Mouse (Mus musculus): Measurements from ENCODE around the gene Saal1. TPM values are rescaled to one million over a fixed set of nuclear protein-coding genes. Genes with fewer than 3 reads are reported as not detected.
A peak's percentile ranks its signal among the peaks of the same experiment; 100 is the strongest.
"Not testable (repeated sequence)": the region's sequence is repeated elsewhere in the genome, so short reads cannot be mapped to it uniquely, and the experiment has no call there.

Gene Saal1
- polyA plus RNA-seq, 1 experiment = 11.2 TPM

DNA sequence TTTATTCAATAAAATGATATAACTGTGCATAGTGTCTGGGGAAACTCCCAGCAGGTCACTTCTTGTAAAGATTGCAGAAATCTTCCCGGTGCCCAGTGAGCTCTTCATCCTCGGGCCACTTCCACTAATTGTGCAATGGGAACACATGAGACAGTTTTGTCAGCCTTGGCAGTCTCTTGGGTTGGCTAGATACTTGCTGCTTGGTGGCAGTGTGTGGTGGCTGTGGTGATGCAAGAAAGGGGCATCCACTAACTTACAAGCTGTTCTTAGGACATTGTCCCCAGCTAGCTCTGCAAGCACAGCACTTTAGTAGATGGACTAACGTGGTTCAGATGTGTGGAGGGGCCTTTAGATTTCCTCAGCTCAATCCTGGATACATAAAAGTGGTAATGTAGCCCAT lies 35.3 kb upstream of the Saal1 start:
- Histone ChIP-seq H3K79me2 (ENCODE audit: control insufficient read depth, insufficient read depth) (no peaks in the 10 kb centered on the region), H3K36me3 (ENCODE audit: control insufficient read depth, insufficient read depth) (no peaks in the 10 kb centered on the region), H3K4me2 (ENCODE audit: low read depth) (no peak overlapping the region), H3K4me3 (no peak overlapping the region), H3ac (ENCODE audit: control insufficient read depth, insufficient read length) (no peak overlapping the region), H3K27me3 (ENCODE audit: control insufficient read depth, insufficient read depth, insufficient read length) (no peaks in the 10 kb centered on the region)
- TF ChIP-seq MYOD1 (IDR thresholded peaks at IDR 0.05; ENCODE audit: control insufficient read depth in 1 of 3, insufficient read length in 2 of 3, low read depth in 2 of 3) = no peak
- no peak for TF ChIP-seq MYOG (IDR thresholded peaks at IDR 0.05; ENCODE audit: control insufficient read depth in 1 of 3, insufficient read depth in 1 of 3, insufficient read length in 2 of 3, low read depth in 2 of 3)
- no peak for TF ChIP-seq REST (IDR thresholded peaks at IDR 0.05; ENCODE audit: insufficient read depth, insufficient read length)
- no peak for TF ChIP-seq POLR2A (IDR thresholded peaks at IDR 0.05; ENCODE audit: insufficient read length, low read depth)
- TF ChIP-seq TCF12 (IDR thresholded peaks at IDR 0.05; ENCODE audit: insufficient read depth, poor library complexity, severe bottlenecking) = no peak
- TF ChIP-seq SRF (IDR thresholded peaks at IDR 0.05; ENCODE audit: control insufficient read depth, insufficient read length, low read depth) = no peak
- no peak for TF ChIP-seq POLR2AphosphoS2 (IDR thresholded peaks at IDR 0.05; ENCODE audit: insufficient read length, low read depth)
- TF ChIP-seq CEBPB (IDR thresholded peaks at IDR 0.05; ENCODE audit: insufficient read depth, poor library complexity, severe bottlenecking) = no peak
- TF ChIP-seq E2F4 (IDR thresholded peaks at IDR 0.05; ENCODE audit: insufficient read depth) = no peak
- TF ChIP-seq TCF3 (IDR thresholded peaks at IDR 0.05; ENCODE audit: insufficient read length, low read depth) = no peak
- TF ChIP-seq MAX (IDR thresholded peaks at IDR 0.05; ENCODE audit: low read depth) = no peak
- TF ChIP-seq USF1 (IDR thresholded peaks at IDR 0.05; ENCODE audit: low read depth) = no peak

DNA sequence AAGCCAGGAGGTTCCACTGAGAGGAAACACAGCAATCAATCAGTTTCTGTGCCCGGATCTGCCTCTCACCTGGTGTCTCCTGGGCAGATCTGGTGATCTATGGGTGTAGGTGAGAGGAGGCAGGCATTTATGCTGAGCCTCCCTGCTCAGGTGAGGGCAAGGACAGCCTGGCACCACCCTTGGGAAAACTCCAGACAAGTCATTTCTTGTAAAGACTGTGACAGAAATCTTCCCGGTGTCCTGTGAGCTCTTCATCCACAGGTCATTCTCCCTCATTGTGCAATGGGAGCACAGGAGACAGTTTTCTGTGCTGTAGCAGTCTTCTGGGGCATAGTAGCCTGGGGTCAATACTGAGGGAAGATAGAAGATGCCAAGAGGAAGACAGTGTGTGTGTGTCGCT lies 32.4 kb upstream of the Saal1 start, which contains the start of gene Saa1:
Gene Saa1 (minus strand): TSS at position 101 of the 400 bp plus-strand sequence.
- not testable (repeated sequence) for H3K4me2 ChIP-seq (ENCODE audit: low read depth); H3K27me3 ChIP-seq (ENCODE audit: control insufficient read depth, insufficient read depth, insufficient read length); H3K79me2 ChIP-seq (ENCODE audit: control insufficient read depth, insufficient read depth); H3K36me3 ChIP-seq (ENCODE audit: control insufficient read depth, insufficient read depth); H3ac ChIP-seq (ENCODE audit: control insufficient read depth, insufficient read length); H3K4me3 ChIP-seq

DNA sequence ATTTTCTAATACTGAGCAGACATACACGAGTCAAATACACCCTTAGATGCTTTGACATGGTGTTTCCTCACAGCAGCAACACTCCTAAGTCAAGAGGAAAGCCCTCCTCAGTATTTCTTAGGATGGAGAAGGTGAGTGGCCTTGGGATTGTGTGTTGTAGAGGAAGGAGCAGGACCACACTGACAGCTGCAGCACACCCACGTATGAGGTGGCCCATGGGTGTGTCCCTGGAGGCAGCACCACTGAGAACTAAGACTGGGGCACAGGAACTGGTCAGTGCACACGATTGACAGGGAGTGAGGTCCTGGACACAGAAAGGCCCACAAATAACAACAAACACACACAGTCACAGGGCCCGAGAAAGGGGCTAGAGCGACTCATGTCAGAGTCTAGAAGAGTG lies 29.6 kb upstream of the Saal1 start:
- H3ac ChIP-seq (ENCODE audit: control insufficient read depth, insufficient read length); H3K79me2 ChIP-seq (ENCODE audit: control insufficient read depth, insufficient read depth); H3K27me3 ChIP-seq (ENCODE audit: control insufficient read depth, insufficient read depth, insufficient read length); H3K4me3 ChIP-seq; H3K4me2 ChIP-seq (ENCODE audit: low read depth); H3K36me3 ChIP-seq (ENCODE audit: control insufficient read depth, insufficient read depth): not testable (repeated sequence)
- peak in 2 of 3 experiments; percentile 41 to 78 for TF ChIP-seq MYOD1 (IDR thresholded peaks at IDR 0.05; ENCODE audit: control insufficient read depth in 1 of 3, insufficient read length in 2 of 3, low read depth in 2 of 3)
- TF ChIP-seq MYOG (IDR thresholded peaks at IDR 0.05; ENCODE audit: control insufficient read depth in 1 of 3, insufficient read depth in 1 of 3, insufficient read length in 2 of 3, low read depth in 2 of 3) = peak in 1 of 3 experiments; percentile 66

DNA sequence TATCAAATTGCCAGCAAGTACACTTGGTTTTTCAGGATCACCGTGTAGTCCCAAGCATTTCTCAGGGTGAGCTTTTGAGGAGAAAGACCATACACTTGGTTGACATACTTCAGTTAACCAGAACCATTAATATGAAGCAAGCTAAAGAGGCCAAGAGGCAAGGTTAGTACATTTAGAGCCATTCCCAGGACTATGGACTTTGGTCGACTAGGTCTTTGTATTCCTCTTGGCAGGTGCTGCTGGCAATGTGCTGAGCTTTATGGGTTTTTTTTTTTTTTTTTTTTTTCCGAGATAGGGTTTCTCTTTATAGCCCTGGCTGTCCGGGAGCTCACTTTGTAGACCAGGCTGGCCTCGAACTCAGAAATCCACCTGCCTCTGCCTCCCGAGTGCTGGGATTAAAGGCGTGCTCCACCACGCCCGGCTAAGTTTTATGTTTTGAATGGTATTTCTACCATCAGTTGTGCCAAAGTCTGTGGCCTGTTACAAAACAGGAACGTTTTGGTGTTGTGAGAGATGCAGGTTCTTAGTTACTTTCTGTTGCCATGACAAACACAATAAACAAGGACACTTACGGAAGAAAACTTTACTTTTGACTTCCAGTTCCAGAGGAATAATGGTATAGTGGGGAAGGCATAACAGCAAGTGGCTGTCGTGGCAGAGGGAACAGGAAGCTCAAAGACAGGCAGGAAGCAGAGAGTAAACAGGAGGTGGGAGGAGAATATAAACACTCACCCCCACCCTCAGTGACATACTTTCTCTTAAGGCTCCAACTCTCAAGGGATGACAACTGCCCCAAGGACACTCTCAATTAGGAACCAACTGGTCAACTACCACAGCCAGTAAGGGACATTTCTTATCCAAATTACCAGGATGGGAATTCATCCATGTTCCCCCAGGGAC lies 28.3 kb upstream of the Saal1 start:
- H3K4me3 ChIP-seq = no peak overlapping the region
- H3K4me2 ChIP-seq (ENCODE audit: low read depth) = no peak overlapping the region
- no peaks in the 10 kb centered on the region for H3K36me3 ChIP-seq (ENCODE audit: control insufficient read depth, insufficient read depth)
- H3K27me3 ChIP-seq (ENCODE audit: control insufficient read depth, insufficient read depth, insufficient read length) = no peaks in the 10 kb centered on the region
- no peaks in the 10 kb centered on the region for H3K79me2 ChIP-seq (ENCODE audit: control insufficient read depth, insufficient read depth)
- TF ChIP-seq POLR2AphosphoS2 (IDR thresholded peaks at IDR 0.05; ENCODE audit: insufficient read length, low read depth) = no peak
- TF ChIP-seq MAX (IDR thresholded peaks at IDR 0.05; ENCODE audit: low read depth) = no peak
- no peak for TF ChIP-seq MYOG (IDR thresholded peaks at IDR 0.05; ENCODE audit: control insufficient read depth in 1 of 3, insufficient read depth in 1 of 3, insufficient read length in 2 of 3, low read depth in 2 of 3)
- no peak overlapping the region for H3ac ChIP-seq (ENCODE audit: control insufficient read depth, insufficient read length)

DNA sequence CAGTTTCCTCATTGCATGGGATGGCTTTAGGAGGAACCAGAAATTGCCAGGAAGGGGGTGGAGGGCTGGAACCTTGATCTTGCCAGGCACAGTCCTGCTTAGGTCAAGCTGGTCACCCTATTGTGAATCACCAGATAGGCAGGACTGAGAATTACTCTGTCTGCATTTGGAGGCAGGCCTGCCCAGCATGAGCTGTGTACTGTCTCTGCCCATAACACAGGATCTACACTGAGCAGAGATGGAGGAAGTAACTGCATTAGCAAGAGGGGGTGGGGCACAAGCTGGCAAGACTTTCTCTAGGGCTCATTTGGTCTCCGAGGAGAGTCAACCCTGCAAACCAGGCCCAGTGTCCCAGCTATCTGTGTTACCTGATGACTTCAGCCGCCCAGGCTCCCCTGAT lies 24.5 kb upstream of the Saal1 start:
- TF ChIP-seq POLR2AphosphoS2 (IDR thresholded peaks at IDR 0.05; ENCODE audit: insufficient read length, low read depth) = no peak
- no peak for TF ChIP-seq USF1 (IDR thresholded peaks at IDR 0.05; ENCODE audit: low read depth)
- no peak for TF ChIP-seq POLR2A (IDR thresholded peaks at IDR 0.05; ENCODE audit: insufficient read length, low read depth)
- no peak for TF ChIP-seq TCF12 (IDR thresholded peaks at IDR 0.05; ENCODE audit: insufficient read depth, poor library complexity, severe bottlenecking)
- TF ChIP-seq SRF (IDR thresholded peaks at IDR 0.05; ENCODE audit: control insufficient read depth, insufficient read length, low read depth) = no peak
- TF ChIP-seq E2F4 (IDR thresholded peaks at IDR 0.05; ENCODE audit: insufficient read depth) = no peak
- TF ChIP-seq TCF3 (IDR thresholded peaks at IDR 0.05; ENCODE audit: insufficient read length, low read depth) = no peak
- no peak for TF ChIP-seq MYOD1 (IDR thresholded peaks at IDR 0.05; ENCODE audit: control insufficient read depth in 1 of 3, insufficient read length in 2 of 3, low read depth in 2 of 3)
- TF ChIP-seq MYOG (IDR thresholded peaks at IDR 0.05; ENCODE audit: control insufficient read depth in 1 of 3, insufficient read depth in 1 of 3, insufficient read length in 2 of 3, low read depth in 2 of 3) = no peak
- TF ChIP-seq MAX (IDR thresholded peaks at IDR 0.05; ENCODE audit: low read depth) = no peak
- no peaks in the 10 kb centered on the region for H3K36me3 ChIP-seq (ENCODE audit: control insufficient read depth, insufficient read depth)
- H3ac ChIP-seq (ENCODE audit: control insufficient read depth, insufficient read length) = no peak overlapping the region
- no peaks in the 10 kb centered on the region for H3K27me3 ChIP-seq (ENCODE audit: control insufficient read depth, insufficient read depth, insufficient read length)
- H3K79me2 ChIP-seq (ENCODE audit: control insufficient read depth, insufficient read depth) = no peaks in the 10 kb centered on the region
- H3K4me3 ChIP-seq = no peak overlapping the region
- H3K4me2 ChIP-seq (ENCODE audit: low read depth) = no peak overlapping the region
